22 mouse cellular contexts compared by ENCODE assay signal in genomic region chr12:111422852-111423251, GRCm38 (mm10). TPM values are rescaled to one million over a fixed set of nuclear protein-coding genes. Genes with fewer than 3 reads are reported as not detected.
DNase-seq lines count a peak whose midpoint lies in the region; ATAC-seq and TF ChIP-seq lines count a peak whose summit lies in the region.
"Had no signal": no experiment of that assay in that cellular context is flagged by ENCODE, and none has a peak within 500 bp of the region (broad histone marks: within the 10 kb centered on the region; RNA-seq: fewer than 3 reads in every experiment).

No protein-coding gene starts in this region.

- WGBS in forebrain, embryonic 10.5 days, result 36% methylated on average over 5 of the region's 5 CpGs
- WGBS in forebrain, embryonic 15.5 days, result 36% methylated on average over 5 of the region's 5 CpGs
- 48% methylated on average over 5 of the region's 5 CpGs for WGBS in intestine, embryonic 14.5 days
- 55% methylated on average over 5 of the region's 5 CpGs for whole genome bisulfite sequencing in intestine, embryonic 15.5 days

- no peaks in the 10 kb centered on the region for H3K36me3 ChIP-seq in forebrain, embryonic 10.5 days (replicated peaks)
- no peaks in the 10 kb centered on the region for H3K36me3 ChIP-seq in forebrain, embryonic 15.5 days
- no peaks in the 10 kb centered on the region for H3K36me3 ChIP-seq in intestine, embryonic 14.5 days (ENCODE audit: control insufficient read depth, insufficient read depth, low read length)
- no peaks in the 10 kb centered on the region for H3K36me3 ChIP-seq in intestine, embryonic 15.5 days
- H3K36me3 ChIP-seq in testis, adult 2 months (ENCODE audit: control insufficient read depth, insufficient read depth, low read length), result no peaks in the 10 kb centered on the region

- no peak overlapping the region for H3K9ac ChIP-seq in forebrain, embryonic 15.5 days (replicated peaks)
- no peak overlapping the region for H3K9ac ChIP-seq in intestine, embryonic 14.5 days (ENCODE audit: low read length)
- H3K9ac ChIP-seq in intestine, embryonic 15.5 days, result no peak overlapping the region
- H3K9ac ChIP-seq: liver, postnatal 0 days had no signal

- no peak for TF ChIP-seq CTCF in testis, adult 2 months (IDR thresholded peaks at IDR 0.05; ENCODE audit: control insufficient read depth, insufficient read depth, insufficient replicate concordance, low read depth, low read length)

- H3K4me3 ChIP-seq in forebrain, embryonic 10.5 days, result peak overlapping the region; percentile 41; the same call in 1 of the 2 replicates
- no peak overlapping the region for H3K4me3 ChIP-seq in forebrain, embryonic 15.5 days
- H3K4me3 ChIP-seq in intestine, embryonic 14.5 days (ENCODE audit: low read depth, low read length), result 0 out of 2 replicates have a peak overlapping the region, but pooled peaks have one; percentile 24
- H3K4me3 ChIP-seq in intestine, embryonic 15.5 days (replicated peaks), result no peak overlapping the region
- H3K4me3 ChIP-seq in testis, adult 2 months (ENCODE audit: control insufficient read depth, low read depth, low read length), result peak overlapping the region; percentile 29; the same call in 1 of the 2 replicates
- H3K4me3 ChIP-seq: heart, adult 2 months had no signal

- DNase-seq in forebrain, embryonic 10.5 days (ENCODE audit: extremely low spot score, low spot score), result no peak
- DNase-seq in intestine, embryonic 14.5 days (ENCODE audit: low spot score), result no peak
- no peak for DNase-seq in testis, postnatal 14 days (ENCODE audit: low spot score)
- no peak for DNase-seq in natural killer cell, adult 2 months (ENCODE audit: low spot score in 2 of 2)
- DNase-seq: adrenal gland, postnatal 25 days; cerebellum, adult 11 months; cerebellum, postnatal 10 days; gastrocnemius, postnatal 10 days; heart, adult 2 months; heart, postnatal 10 days; kidney, adult 2 months; liver, postnatal 0 days; lung, postnatal 10 days; right cerebral cortex, adult 18-20 months; thymus, postnatal 25 days had no signal

- TF ChIP-seq POLR2A in testis, adult 2 months (IDR thresholded peaks at IDR 0.05; ENCODE audit: control insufficient read depth, low read depth, low read length), result no peak

- peaks cover 39% of the 10 kb centered on the region for H3K4me1 ChIP-seq in forebrain, embryonic 10.5 days
- peaks cover 19% of the 10 kb centered on the region; the same call in 1 of the 2 replicates for H3K4me1 ChIP-seq in forebrain, embryonic 15.5 days
- H3K4me1 ChIP-seq in intestine, embryonic 14.5 days (replicated peaks; ENCODE audit: control insufficient read depth, insufficient read depth, low read length), result peaks cover 8% of the 10 kb centered on the region
- peaks cover 36% of the 10 kb centered on the region for H3K4me1 ChIP-seq in intestine, embryonic 15.5 days (replicated peaks)
- peaks cover 20% of the 10 kb centered on the region for H3K4me1 ChIP-seq in testis, adult 2 months (ENCODE audit: control insufficient read depth, insufficient read depth, low read length)

- H3K27ac ChIP-seq in forebrain, embryonic 10.5 days, result no peak overlapping the region
- H3K27ac ChIP-seq in forebrain, embryonic 15.5 days (replicated peaks), result no peak overlapping the region
- H3K27ac ChIP-seq in intestine, embryonic 14.5 days (ENCODE audit: low read depth), result no peak overlapping the region
- no peak overlapping the region for H3K27ac ChIP-seq in intestine, embryonic 15.5 days
- H3K27ac ChIP-seq in testis, adult 2 months (ENCODE audit: control insufficient read depth, insufficient read depth, low read depth, low read length), result no peak overlapping the region
- H3K27ac ChIP-seq: heart, adult 2 months had no signal

- H3K4me2 ChIP-seq in forebrain, embryonic 15.5 days (replicated peaks), result no peak overlapping the region
- no peak overlapping the region for H3K4me2 ChIP-seq in intestine, embryonic 14.5 days (ENCODE audit: low read length)
- H3K4me2 ChIP-seq in intestine, embryonic 15.5 days (replicated peaks), result no peak overlapping the region

- no peak for ATAC-seq in forebrain, embryonic 15.5 days (replicated peaks)
- no peak for ATAC-seq in intestine, embryonic 14.5 days (replicated peaks; ENCODE audit: low FRiP score, low TSS enrichment, low read depth)
- no peak for ATAC-seq in intestine, embryonic 15.5 days
- ATAC-seq: liver, postnatal 0 days; midbrain, embryonic 16.5 days had no signal

- peaks cover 100% of the 10 kb centered on the region for H3K27me3 ChIP-seq in forebrain, embryonic 10.5 days (ENCODE audit: poor library complexity, severe bottlenecking)
- peaks cover 54% of the 10 kb centered on the region for H3K27me3 ChIP-seq in forebrain, embryonic 15.5 days
- peaks cover 57% of the 10 kb centered on the region for H3K27me3 ChIP-seq in intestine, embryonic 14.5 days (replicated peaks; ENCODE audit: control insufficient read depth, insufficient read depth, low read length)
- peaks cover 49% of the 10 kb centered on the region for H3K27me3 ChIP-seq in intestine, embryonic 15.5 days (replicated peaks)
- H3K27me3 ChIP-seq in testis, adult 2 months (ENCODE audit: control insufficient read depth, insufficient read depth, low read length), result no peaks in the 10 kb centered on the region

- H3K9me3 ChIP-seq in forebrain, embryonic 10.5 days, result no peaks in the 10 kb centered on the region
- H3K9me3 ChIP-seq in forebrain, embryonic 15.5 days, result no peaks in the 10 kb centered on the region
- H3K9me3 ChIP-seq in intestine, embryonic 14.5 days (ENCODE audit: control insufficient read depth, low read length), result no peaks in the 10 kb centered on the region
- no peaks in the 10 kb centered on the region for H3K9me3 ChIP-seq in intestine, embryonic 15.5 days

RNA-seq across cellular contexts. Expression of gene Exoc3l4, which starts 6.0 kb away (rescaled TPM):
- polyA plus RNA-seq in forebrain, embryonic 10.5 days (2016; fragmentation: Nextera tagmentation; extraction: Ambion mirVana), result 5.2 and 5.6 TPM in 2 replicates
- 1.7 and 2.0 TPM in 2 replicates for polyA plus RNA-seq in forebrain, embryonic 15.5 days (2015; fragmentation: Nextera tagmentation; extraction: Ambion mirVana)
- 8.5 and 10.2 TPM in 2 replicates for polyA plus RNA-seq in intestine, embryonic 14.5 days (2014; fragmentation: Nextera tagmentation; extraction: Ambion mirVana)
- 11.1 and 11.5 TPM in 2 replicates for polyA plus RNA-seq in intestine, embryonic 15.5 days (2015; fragmentation: Nextera tagmentation; extraction: Ambion mirVana)
- 5.5 and 6.5 TPM in 2 replicates for polyA plus RNA-seq in testis, adult 2 months (2012; rRNA removed)

RNA-seq across cellular contexts. Expression of gene Lbhd2, which starts 16.2 kb away (rescaled TPM):
- 0.25 TPM in 1 of 2 replicates, not detected in the other for polyA plus RNA-seq in forebrain, embryonic 10.5 days (2016; fragmentation: Nextera tagmentation; extraction: Ambion mirVana)
- polyA plus RNA-seq in forebrain, embryonic 15.5 days (2015; fragmentation: Nextera tagmentation; extraction: Ambion mirVana), result 1.6 and 2.2 TPM in 2 replicates
- polyA plus RNA-seq in intestine, embryonic 14.5 days (2014; fragmentation: Nextera tagmentation; extraction: Ambion mirVana), result 1.3 and 2.9 TPM in 2 replicates
- 1.6 and 2.0 TPM in 2 replicates for polyA plus RNA-seq in intestine, embryonic 15.5 days (2015; fragmentation: Nextera tagmentation; extraction: Ambion mirVana)
- polyA plus RNA-seq in testis, adult 2 months (2012; rRNA removed), result 0.72 and 1.3 TPM in 2 replicates
- polyA plus RNA-seq: heart, adult 2 months; hindbrain, embryonic 11.5 days; liver, adult 2 months; neural tube, embryonic 11.5 days had no signal

RNA-seq across cellular contexts. Expression of gene Tnfaip2, which starts 19.4 kb away (rescaled TPM):
- polyA plus RNA-seq in forebrain, embryonic 10.5 days (2016; fragmentation: Nextera tagmentation; extraction: Ambion mirVana), result 2.1 and 4.4 TPM in 2 replicates
- polyA plus RNA-seq in forebrain, embryonic 15.5 days (2015; fragmentation: Nextera tagmentation; extraction: Ambion mirVana), result 0.51 and 1.1 TPM in 2 replicates
- polyA plus RNA-seq in intestine, embryonic 14.5 days (2014; fragmentation: Nextera tagmentation; extraction: Ambion mirVana), result 3.2 and 5.0 TPM in 2 replicates
- 4.9 and 5.7 TPM in 2 replicates for polyA plus RNA-seq in intestine, embryonic 15.5 days (2015; fragmentation: Nextera tagmentation; extraction: Ambion mirVana)
- polyA plus RNA-seq in testis, adult 2 months (2012; rRNA removed), result 77.2 and 89.7 TPM in 2 replicates

RNA-seq across cellular contexts. Expression of gene Cdc42bpb, which starts 45.3 kb away (rescaled TPM):
- polyA plus RNA-seq in forebrain, embryonic 10.5 days (2016; fragmentation: Nextera tagmentation; extraction: Ambion mirVana), result 30.1 and 30.3 TPM in 2 replicates
- polyA plus RNA-seq in forebrain, embryonic 15.5 days (2015; fragmentation: Nextera tagmentation; extraction: Ambion mirVana), result 33.9 and 35.5 TPM in 2 replicates
- polyA plus RNA-seq in intestine, embryonic 14.5 days (2014; fragmentation: Nextera tagmentation; extraction: Ambion mirVana), result 48.2 and 49.0 TPM in 2 replicates
- polyA plus RNA-seq in intestine, embryonic 15.5 days (2015; fragmentation: Nextera tagmentation; extraction: Ambion mirVana), result 31.8 and 33.9 TPM in 2 replicates
- polyA plus RNA-seq in testis, adult 2 months (2012; rRNA removed), result 55.3 and 56.8 TPM in 2 replicates

Comparison
In these comparisons a context has a peak if more than half of its experiments do, and no peak if none do; other contexts are left out.
1. H3K4me3 ChIP-seq: peak in forebrain, embryonic 10.5 days (single experiment), intestine, embryonic 14.5 days (single experiment) and testis, adult 2 months (single experiment); none in forebrain, embryonic 15.5 days (single experiment) and intestine, embryonic 15.5 days (single experiment).
2. RNA of gene Tnfaip2, which starts 19.4 kb away (polyA plus RNA-seq): 77.2 to 89.7 TPM in testis, adult 2 months; 4.9 to 5.7 TPM in intestine, embryonic 15.5 days, 3.2 to 5.0 TPM in intestine, embryonic 14.5 days, 2.1 to 4.4 TPM in forebrain, embryonic 10.5 days and 0.51 to 1.1 TPM in forebrain, embryonic 15.5 days; every median in the first group is over 10 times any median in the second.